Mouse (Mus musculus) small intestine, adult 2 months (tissue): ENCODE results near the gene Nav1.

Experiments used
- CTCF ChIP-seq: fragments of 200-500 bp; IDR thresholded peaks from 2 replicates; pipeline ENCODE4 v1.5.1; 2012; ENCODE audit warnings: low read depth, mild to moderate bottlenecking, control low read depth, inconsistent platforms, low read length, moderate library complexity, mixed read lengths; ENCODE audit not compliant: insufficient replicate concordance, insufficient read length; ENCODE audit errors: extremely low read depth
- POLR2A ChIP-seq: fragments of 200-500 bp; IDR thresholded peaks from 2 replicates; pipeline ENCODE4 v1.6.1; 2012; ENCODE audit warnings: low read depth, mild to moderate bottlenecking, control low read depth, inconsistent platforms, low read length, moderate library complexity

DNA sequence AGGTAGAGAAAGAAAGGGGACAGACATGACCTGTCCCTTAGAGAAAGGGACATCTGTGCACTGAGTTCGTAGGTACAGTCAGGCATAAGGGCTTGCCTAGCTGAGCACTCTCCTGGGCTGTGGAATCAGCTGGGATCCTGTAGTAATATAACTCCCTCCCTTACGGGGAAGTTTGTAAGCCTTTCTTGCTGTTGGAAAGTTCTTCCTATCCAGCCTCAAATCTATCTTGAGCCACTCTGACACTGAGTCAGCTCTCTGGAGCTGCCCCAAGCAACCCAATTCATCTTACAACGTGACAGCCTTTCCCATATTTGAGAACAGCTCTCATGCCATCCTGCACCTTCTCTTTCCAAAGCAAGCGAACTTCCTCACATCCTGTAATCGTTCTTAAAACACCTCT lies 1.6 kb downstream of the Nav1 start:
- TF ChIP-seq POLR2A (no peak), CTCF (no peak)
